Mouse (Mus musculus) forebrain, embryonic 16.5 days (tissue): ENCODE measurements around the gene Rassf10. TPM values are rescaled to one million over a fixed set of nuclear protein-coding genes. Genes with fewer than 3 reads are reported as not detected.
A peak's percentile ranks its signal among the peaks of the same experiment; 100 is the strongest.

ENCODE experiments used
- ATAC-seq: fragments of 200-750 bp; cut with Nextera tagmentation; 2 replicates; pipeline ENCODE4 v1.8.0; 2017; ENCODE audit warnings: mild to moderate bottlenecking, moderate library complexity
- H3K27ac ChIP-seq: fragments of 300-500 bp; sonication (generic); 2 replicates; pipeline ENCODE4 v1.5.1; 2014; ENCODE audit warnings: low read length, control low read depth
- H3K27me3 ChIP-seq: fragments of 300-500 bp; sonication (generic); replicated peaks from 2 replicates; pipeline ENCODE4 v1.6.1; 2014; ENCODE audit warnings: low read length; ENCODE audit not compliant: control insufficient read depth, insufficient read depth
- H3K36me3 ChIP-seq: fragments of 300-500 bp; sonication (generic); 2 replicates; pipeline ENCODE4 v1.6.1; 2014; ENCODE audit not compliant: control insufficient read depth, insufficient read depth
- H3K4me1 ChIP-seq: fragments of 300-500 bp; sonication (generic); replicated peaks from 2 replicates; pipeline ENCODE4 v1.6.1; 2014; ENCODE audit warnings: low read length; ENCODE audit not compliant: control insufficient read depth, insufficient read depth
- H3K4me2 ChIP-seq: fragments of 300-500 bp; sonication (generic); 2 replicates; pipeline ENCODE4 v1.6.1; 2014; ENCODE audit warnings: mild to moderate bottlenecking, low read length, control low read depth
- H3K4me3 ChIP-seq: fragments of 300-500 bp; sonication (generic); replicated peaks from 2 replicates; pipeline ENCODE4 v1.5.1; 2014; ENCODE audit warnings: mild to moderate bottlenecking, low read length, control low read depth
- H3K9ac ChIP-seq: fragments of 300-500 bp; sonication (generic); replicated peaks from 2 replicates; pipeline ENCODE4 v1.6.1; 2014; ENCODE audit warnings: low read depth, low read length, control low read depth
- H3K9me3 ChIP-seq: fragments of 300-500 bp; sonication (generic); 2 replicates; pipeline ENCODE4 v1.6.1; 2016; ENCODE audit warnings: low read length; ENCODE audit not compliant: control insufficient read depth
- WGBS: fragments of 180-500 bp; shearing (Covaris S2); extraction: QIAGEN DNeasy Blood & Tissue Kit; methylation state at CpG from one replicate; pipeline ENCODE4 v1.1.7; 2014; 5-methylcytosine and 5-hydroxymethylcytosine counted together
- polyA plus RNA-seq: library from polyadenylated mRNA; unstranded; fragments of >200 nt; fragmentation: Nextera tagmentation; extraction: Ambion mirVana; gene quantifications from 2 replicates; pipeline ENCODE4 v1.2.1, GENCODE M21; 2015

Gene Rassf10
- polyA plus RNA-seq, 1 experiment from 2014 or later: 2.1 TPM

GRCm38 (mm10) chr7:112955103-112955827 lies 1.5 kb downstream of the Rassf10 start:
- Histone ChIP-seq H3K9ac (peak overlapping the region; percentile 47), H3K4me3 (peak overlapping the region; percentile 49), H3K4me1 (peaks cover 20% of the 10 kb centered on the region), H3K27ac (no peak overlapping the region), H3K27me3 (peaks cover 10% of the 10 kb centered on the region), H3K4me2 (peak overlapping the region; percentile 91), H3K9me3 (no peaks in the 10 kb centered on the region), H3K36me3 (no peaks in the 10 kb centered on the region)
- WGBS: 3% methylated on average over 40 of the region's 40 CpGs
- ATAC-seq: peak; percentile 60

DNA sequence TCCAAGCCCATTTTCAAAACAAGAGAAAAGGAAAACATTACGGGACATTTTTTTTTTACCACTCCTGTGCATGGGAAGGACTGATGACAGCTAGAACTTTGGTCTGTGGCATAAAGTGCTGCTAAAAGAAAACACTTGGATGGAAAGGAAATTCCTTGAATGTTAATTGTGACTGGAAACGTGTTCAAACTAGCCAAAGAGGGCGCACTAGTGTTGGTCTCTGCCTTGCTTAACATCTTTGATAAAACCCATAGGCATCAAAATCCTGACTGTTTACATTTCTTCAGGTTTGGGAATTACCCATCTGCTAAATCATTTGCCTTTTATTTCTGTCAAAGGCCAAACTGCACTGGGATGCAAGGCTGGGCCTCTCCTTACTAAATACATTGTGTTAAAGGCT lies 2.2 kb downstream of the Rassf10 start:
- H3K9ac ChIP-seq: no peak overlapping the region
- no peak overlapping the region for H3K4me3 ChIP-seq
- H3K4me1 ChIP-seq: peaks cover 20% of the 10 kb centered on the region
- WGBS: 36% methylated on average over 3 of the region's 3 CpGs
- H3K27ac ChIP-seq: no peak overlapping the region
- peak overlapping the region; percentile 3; the same call in 1 of the 2 replicates for H3K4me2 ChIP-seq
- no peaks in the 10 kb centered on the region for H3K9me3 ChIP-seq
- H3K27me3 ChIP-seq: peaks cover 10% of the 10 kb centered on the region
- no peaks in the 10 kb centered on the region for H3K36me3 ChIP-seq
- ATAC-seq: no peak

DNA sequence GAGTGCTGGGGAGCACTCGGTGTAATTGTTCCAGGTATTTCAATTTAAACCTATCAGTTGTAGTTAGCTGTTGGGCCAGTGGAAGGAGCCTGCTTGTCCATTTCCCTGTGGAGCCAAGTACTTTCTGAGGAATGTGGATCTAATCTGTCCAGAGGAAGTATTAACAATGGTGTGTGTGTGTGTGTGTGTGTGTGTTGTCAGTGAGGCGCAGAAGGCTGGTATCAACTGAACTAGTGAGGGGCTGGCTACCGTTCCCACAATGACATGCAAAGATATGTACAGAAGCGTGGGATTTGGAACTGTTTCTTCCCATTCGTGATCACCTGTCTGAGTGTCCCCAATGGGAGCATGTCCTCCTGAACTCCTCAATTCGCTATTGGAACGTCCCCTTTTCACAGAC lies 3.2 kb downstream of the Rassf10 start:
- H3K4me2 ChIP-seq: peak overlapping the region; percentile 13; the same call in 1 of the 2 replicates
- no peak overlapping the region for H3K4me3 ChIP-seq
- H3K27me3 ChIP-seq: peaks cover 10% of the 10 kb centered on the region
- no peak overlapping the region for H3K9ac ChIP-seq
- H3K36me3 ChIP-seq: no peaks in the 10 kb centered on the region
- no peaks in the 10 kb centered on the region for H3K9me3 ChIP-seq
- no peak overlapping the region for H3K27ac ChIP-seq
- no peak for ATAC-seq
- H3K4me1 ChIP-seq: peaks cover 20% of the 10 kb centered on the region
- WGBS: 51% methylated on average over 7 of the region's 7 CpGs

DNA sequence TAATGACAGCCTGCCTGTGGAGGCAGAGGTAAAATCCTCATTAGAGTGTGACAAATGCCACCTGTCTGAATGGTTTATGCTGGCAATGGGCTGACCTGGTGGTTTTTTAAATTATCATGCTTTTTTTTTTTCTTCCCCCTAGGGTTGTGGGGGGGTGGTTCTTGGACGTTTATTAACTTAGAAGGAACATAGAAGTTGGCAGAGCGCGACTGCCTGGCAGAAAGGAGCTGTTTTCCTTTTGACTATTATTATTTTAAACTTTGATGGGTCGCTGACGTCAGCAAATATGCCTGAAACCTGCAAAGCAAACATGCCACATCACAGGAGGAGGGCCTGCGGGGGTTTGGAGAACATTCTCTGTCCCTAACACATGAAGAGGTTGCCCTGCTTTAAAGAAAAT lies 3.9 kb downstream of the Rassf10 start:
- H3K4me1 ChIP-seq: peaks cover 20% of the 10 kb centered on the region
- H3K9me3 ChIP-seq: no peaks in the 10 kb centered on the region
- peaks cover 10% of the 10 kb centered on the region for H3K27me3 ChIP-seq
- no peaks in the 10 kb centered on the region for H3K36me3 ChIP-seq
- ATAC-seq: no peak
- H3K9ac ChIP-seq: no peak overlapping the region
- 18% methylated on average over 6 of the region's 6 CpGs for WGBS
- no peak overlapping the region for H3K4me2 ChIP-seq
- H3K27ac ChIP-seq: no peak overlapping the region
- H3K4me3 ChIP-seq: no peak overlapping the region

DNA sequence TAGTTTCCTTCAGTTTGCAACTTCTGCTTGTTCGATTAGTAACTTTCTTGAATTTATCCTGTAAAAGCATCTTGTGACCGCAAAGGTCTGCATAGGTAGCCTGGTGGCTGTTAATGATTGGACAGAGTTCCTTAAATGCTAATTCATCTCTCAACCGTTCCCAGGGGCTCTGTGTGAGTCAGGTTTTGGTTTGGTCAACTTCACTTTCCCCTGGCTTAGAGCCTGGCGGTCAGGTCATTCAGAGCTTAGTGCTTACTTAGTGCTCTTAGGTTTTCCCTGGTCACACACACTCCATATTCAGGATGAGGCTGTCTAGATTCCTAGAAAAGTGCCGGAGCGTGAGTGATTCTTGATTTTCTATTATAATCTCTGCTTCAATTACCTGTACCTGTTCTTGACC lies 12.6 kb downstream of the Rassf10 start:
- WGBS: 71% methylated on average over 6 of the region's 6 CpGs
- H3K4me3 ChIP-seq: no peak overlapping the region
- H3K36me3 ChIP-seq: no peaks in the 10 kb centered on the region
- no peak overlapping the region for H3K9ac ChIP-seq
- peaks cover 7% of the 10 kb centered on the region for H3K9me3 ChIP-seq
- no peak for ATAC-seq
- no peaks in the 10 kb centered on the region for H3K27me3 ChIP-seq
- no peak overlapping the region for H3K27ac ChIP-seq
- H3K4me1 ChIP-seq: no peaks in the 10 kb centered on the region
- H3K4me2 ChIP-seq: no peak overlapping the region

DNA sequence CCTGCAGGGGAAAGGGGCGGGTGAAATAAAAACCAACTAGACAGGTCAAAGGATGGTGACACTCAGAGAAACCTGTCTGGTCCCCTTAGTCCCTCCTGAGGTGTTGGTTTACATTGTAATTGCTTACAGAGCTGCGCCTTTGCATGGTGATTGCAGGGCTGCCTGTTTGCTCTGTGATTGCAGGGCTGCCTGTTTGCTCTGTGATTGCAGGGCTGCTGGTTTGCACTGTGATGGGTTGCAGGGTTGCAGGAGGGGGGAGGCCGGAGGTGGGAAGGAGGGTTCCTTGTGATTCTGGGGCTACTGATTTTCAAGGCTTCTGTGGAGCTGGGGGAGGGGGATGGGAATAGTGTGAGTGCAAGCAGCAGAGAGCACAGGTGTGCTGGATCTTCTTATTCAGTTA lies 13.0 kb downstream of the Rassf10 start:
- no peaks in the 10 kb centered on the region for H3K27me3 ChIP-seq
- H3K9me3 ChIP-seq: peaks cover 7% of the 10 kb centered on the region
- H3K9ac ChIP-seq: no peak overlapping the region
- no peak overlapping the region for H3K4me3 ChIP-seq
- no peaks in the 10 kb centered on the region for H3K36me3 ChIP-seq
- WGBS: 55% methylated on average over 3 of the region's 3 CpGs
- no peak for ATAC-seq
- H3K27ac ChIP-seq: no peak overlapping the region
- H3K4me2 ChIP-seq: no peak overlapping the region
- no peaks in the 10 kb centered on the region for H3K4me1 ChIP-seq

DNA sequence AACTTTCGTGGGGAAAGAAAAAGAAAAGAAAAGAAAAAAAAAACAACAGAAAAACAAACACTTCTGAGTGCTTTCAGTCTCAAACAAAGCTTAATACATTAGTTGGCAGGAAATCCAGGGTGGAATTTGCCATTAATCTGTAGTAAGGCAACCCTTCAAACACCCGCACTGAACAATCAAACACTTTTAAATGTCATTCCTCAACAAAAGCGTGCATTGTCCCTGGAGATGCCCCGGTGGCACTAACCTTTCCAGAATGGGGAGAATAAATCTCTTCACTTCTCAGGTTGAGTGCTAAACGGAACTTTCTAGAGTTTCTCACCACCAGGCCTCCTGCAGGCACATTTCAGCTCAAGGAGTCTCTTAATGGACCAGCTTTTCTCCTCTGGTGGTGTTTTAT lies 29.6 kb downstream of the Rassf10 start:
- Histone ChIP-seq H3K4me2 (no peak overlapping the region), H3K4me3 (no peak overlapping the region), H3K36me3 (no peaks in the 10 kb centered on the region), H3K27me3 (no peaks in the 10 kb centered on the region), H3K4me1 (no peaks in the 10 kb centered on the region; the same call in 1 of the 2 replicates), H3K9ac (no peak overlapping the region), H3K9me3 (no peaks in the 10 kb centered on the region), H3K27ac (no peak overlapping the region)
- no peak for ATAC-seq
- 18% methylated on average over 5 of the region's 5 CpGs for WGBS

GRCm38 (mm10) chr7:112984704-112985577 lies 31.2 kb downstream of the Rassf10 start:
- 62% methylated on average over 17 of the region's 17 CpGs for WGBS
- H3K4me3 ChIP-seq: no peak overlapping the region
- no peak for ATAC-seq
- no peak overlapping the region for H3K9ac ChIP-seq
- no peak overlapping the region for H3K4me2 ChIP-seq
- no peaks in the 10 kb centered on the region for H3K27me3 ChIP-seq
- no peaks in the 10 kb centered on the region for H3K9me3 ChIP-seq
- no peaks in the 10 kb centered on the region; the same call in 1 of the 2 replicates for H3K4me1 ChIP-seq
- H3K36me3 ChIP-seq: no peaks in the 10 kb centered on the region
- H3K27ac ChIP-seq: no peak overlapping the region

DNA sequence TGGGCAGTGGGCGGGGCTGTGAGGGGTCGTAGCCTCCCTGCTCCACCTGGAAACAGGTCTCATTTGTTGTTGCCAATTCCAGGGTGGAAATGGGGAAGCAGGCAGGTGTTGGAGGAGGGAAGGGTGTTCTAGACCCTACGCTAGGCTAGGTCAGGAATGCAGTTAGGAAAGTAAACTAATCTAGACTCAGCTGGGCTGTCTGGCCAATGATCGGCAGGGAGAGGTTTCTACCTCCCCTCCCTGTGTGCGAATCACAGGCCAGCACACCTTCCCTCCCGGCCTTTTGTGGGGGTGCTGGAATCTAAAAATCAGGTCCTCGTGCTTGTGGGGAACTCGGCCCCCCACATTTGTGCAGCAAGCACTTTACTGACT lies 31.8 kb downstream of the Rassf10 start:
- Histone ChIP-seq H3K27me3 (no peaks in the 10 kb centered on the region), H3K9me3 (no peaks in the 10 kb centered on the region; the same call in 1 of the 2 replicates), H3K4me2 (no peak overlapping the region), H3K36me3 (no peaks in the 10 kb centered on the region), H3K4me1 (no peaks in the 10 kb centered on the region; the same call in 1 of the 2 replicates), H3K27ac (no peak overlapping the region), H3K4me3 (no peak overlapping the region), H3K9ac (no peak overlapping the region)
- ATAC-seq: no peak
- 72% methylated on average over 8 of the region's 8 CpGs for WGBS
